Mouse (Mus musculus) induced T-regulatory cell, adult 2 months (primary cell): Measurements from ENCODE around the gene Rbl2.

Experiments
- DNase-seq: peaks from one replicate; pipeline ENCODE4 v3.0.0-alpha.2; 2012; ENCODE audit warnings: low read depth

Rbl2 gene

GRCm38 (mm10) chr8:91170152-91170551, 100.3 kb downstream of the Rbl2 start:
- DNase-seq, result no peak

GRCm38 (mm10) chr8:91170914-91171313, 101.1 kb downstream of the Rbl2 start:
- no peak for DNase-seq

GRCm38 (mm10) chr8:91171605-91172004, 101.7 kb downstream of the Rbl2 start:
- DNase-seq, result no peak
